Mouse (Mus musculus) thymus, adult 2 months (tissue): ENCODE results near the gene Drc1.

Experiments
- CTCF ChIP-seq: fragments of 200-500 bp; IDR thresholded peaks from 2 replicates; pipeline ENCODE4 v1.5.1; 2012; ENCODE audit warnings: mild to moderate bottlenecking, control low read depth, low read length, moderate library complexity, borderline replicate concordance; ENCODE audit not compliant: control insufficient read depth, poor library complexity, insufficient read depth; ENCODE audit errors: extremely low read depth
- POLR2A ChIP-seq: fragments of 200-500 bp; IDR thresholded peaks from 2 replicates; pipeline ENCODE4 v1.6.1; 2012; ENCODE audit warnings: mild to moderate bottlenecking, low read length, control low read depth, moderate library complexity; ENCODE audit not compliant: control insufficient read depth, poor library complexity, insufficient read depth; ENCODE audit errors: extremely low read depth

- no peak for TF ChIP-seq CTCF
- TF ChIP-seq POLR2A: no peak
Observed at GRCm38 (mm10) chr5:30367405-30367804, 86.2 kb downstream of the Drc1 start.
